Mouse (Mus musculus) neural tube, embryonic 15.5 days (tissue): Measurements from ENCODE around the gene H2afy2. TPM values are rescaled to one million over a fixed set of nuclear protein-coding genes. Genes with fewer than 3 reads are reported as not detected.
A peak's percentile ranks its signal among the peaks of the same experiment; 100 is the strongest.

Experiments used
- ATAC-seq: fragments of 200-750 bp; cut with Nextera tagmentation; 2 replicates; pipeline ENCODE4 v1.8.0; 2017; ENCODE audit warnings: mild to moderate bottlenecking, moderate TSS enrichment, moderate library complexity; ENCODE audit not compliant: low FRiP score
- H3K27ac ChIP-seq: fragments of 300-500 bp; sonication (generic); replicated peaks from 2 replicates; pipeline ENCODE4 v1.5.1; 2015; ENCODE audit warnings: mild to moderate bottlenecking, inconsistent platforms
- H3K27me3 ChIP-seq: fragments of 300-500 bp; sonication (generic); replicated peaks from 2 replicates; pipeline ENCODE4 v1.6.1; 2015; ENCODE audit warnings: inconsistent platforms
- H3K36me3 ChIP-seq: fragments of 300-500 bp; sonication (generic); 2 replicates; pipeline ENCODE4 v1.6.1; 2015; ENCODE audit warnings: inconsistent platforms
- H3K4me1 ChIP-seq: fragments of 300-500 bp; sonication (generic); 2 replicates; pipeline ENCODE4 v1.6.1; 2015; ENCODE audit warnings: inconsistent platforms
- H3K4me2 ChIP-seq: fragments of 300-500 bp; sonication (generic); 2 replicates; pipeline ENCODE4 v1.6.1; 2015; ENCODE audit warnings: inconsistent platforms, mild to moderate bottlenecking, moderate library complexity
- H3K4me3 ChIP-seq: fragments of 300-500 bp; sonication (generic); replicated peaks from 2 replicates; pipeline ENCODE4 v1.5.1; 2015; ENCODE audit warnings: mild to moderate bottlenecking, inconsistent platforms
- H3K9ac ChIP-seq: fragments of 300-500 bp; sonication (generic); replicated peaks from 2 replicates; pipeline ENCODE4 v1.6.1; 2015; ENCODE audit warnings: mild to moderate bottlenecking, inconsistent platforms
- H3K9me3 ChIP-seq: fragments of 300-500 bp; sonication (generic); replicated peaks from 2 replicates; pipeline ENCODE4 v1.6.1; 2016; ENCODE audit warnings: inconsistent platforms
- WGBS: fragments of 180-500 bp; shearing (Covaris S2); methylation state at CpG from one replicate; pipeline ENCODE4 v1.1.7; 2015; ENCODE audit warnings: mixed read lengths; 5-methylcytosine and 5-hydroxymethylcytosine counted together
- polyA plus RNA-seq: library from polyadenylated mRNA; unstranded; fragments of >200 nt; fragmentation: Nextera tagmentation; extraction: Ambion mirVana; gene quantifications from 2 replicates; pipeline ENCODE4 v1.2.1, GENCODE M21; 2015

H2afy2 gene
- polyA plus RNA-seq, 1 experiment from 2014 or later, result 258 TPM

DNA sequence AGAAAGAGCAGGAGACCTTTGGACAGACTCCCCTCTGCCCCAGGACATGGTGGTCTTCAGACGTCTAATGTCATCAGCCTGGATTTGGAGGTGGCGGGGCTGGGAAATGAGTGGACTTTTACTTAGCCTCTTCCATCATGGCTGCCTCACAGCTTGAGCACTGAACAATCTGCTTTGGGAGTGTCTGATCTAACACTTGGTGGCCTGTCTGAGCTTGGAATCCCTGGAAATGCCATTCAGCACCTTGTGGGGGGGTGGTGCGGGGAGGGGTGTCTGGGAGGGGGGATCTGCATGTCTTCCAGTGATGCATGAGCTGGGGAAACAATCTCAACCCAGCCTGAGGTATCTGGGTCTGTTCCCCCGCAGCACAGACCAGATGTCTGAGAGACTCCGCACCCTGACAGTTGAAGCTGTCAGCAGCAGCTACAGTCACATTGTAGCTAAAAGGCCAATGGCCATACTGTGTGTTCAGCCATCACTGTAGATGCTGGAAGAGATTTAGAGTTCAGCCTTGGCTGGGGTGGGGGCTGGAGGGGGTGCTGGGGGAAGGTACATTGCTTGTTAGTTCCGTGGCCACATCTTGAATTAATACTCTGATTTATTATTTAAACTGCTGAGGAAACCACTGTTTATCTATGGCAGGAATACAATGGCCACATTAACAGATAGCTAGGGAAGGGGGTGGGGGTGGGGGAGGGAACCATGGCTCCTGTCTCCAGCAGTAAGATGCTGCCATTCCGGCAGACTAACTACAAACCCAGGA is 39.2 kb upstream of the H2afy2 start:
- Histone ChIP-seq H3K36me3 (no peaks in the 10 kb centered on the region), H3K4me2 (no peak overlapping the region), H3K4me1 (peaks cover 2% of the 10 kb centered on the region; the same call in 1 of the 2 replicates), H3K27ac (no peak overlapping the region), H3K9me3 (no peaks in the 10 kb centered on the region), H3K9ac (no peak overlapping the region), H3K27me3 (no peaks in the 10 kb centered on the region), H3K4me3 (no peak overlapping the region)
- whole genome bisulfite sequencing, result 58% methylated on average over 7 of the region's 7 CpGs
- no peak for ATAC-seq

DNA sequence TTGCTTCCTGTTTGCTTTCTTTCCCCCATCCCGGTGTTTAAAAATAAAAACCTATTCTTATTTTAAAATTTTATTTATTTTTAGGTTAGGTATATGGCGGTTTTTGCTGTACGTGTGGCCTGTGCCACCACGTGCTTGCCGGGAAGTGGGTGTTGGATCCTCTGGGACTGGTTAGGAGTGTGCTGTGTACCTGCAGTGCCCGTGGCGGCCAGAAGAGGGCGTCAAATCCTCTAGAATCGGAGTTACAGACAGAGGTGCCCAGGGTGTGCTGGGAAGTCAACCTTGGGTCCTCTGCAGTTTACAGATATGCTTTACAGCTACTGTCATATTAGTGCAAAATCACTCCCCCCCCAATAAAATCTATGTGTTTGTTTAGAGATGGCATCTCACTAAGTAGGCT is 36.1 kb upstream of the H2afy2 start:
- no peak for ATAC-seq
- WGBS, result 56% methylated on average over 9 of the region's 9 CpGs

DNA sequence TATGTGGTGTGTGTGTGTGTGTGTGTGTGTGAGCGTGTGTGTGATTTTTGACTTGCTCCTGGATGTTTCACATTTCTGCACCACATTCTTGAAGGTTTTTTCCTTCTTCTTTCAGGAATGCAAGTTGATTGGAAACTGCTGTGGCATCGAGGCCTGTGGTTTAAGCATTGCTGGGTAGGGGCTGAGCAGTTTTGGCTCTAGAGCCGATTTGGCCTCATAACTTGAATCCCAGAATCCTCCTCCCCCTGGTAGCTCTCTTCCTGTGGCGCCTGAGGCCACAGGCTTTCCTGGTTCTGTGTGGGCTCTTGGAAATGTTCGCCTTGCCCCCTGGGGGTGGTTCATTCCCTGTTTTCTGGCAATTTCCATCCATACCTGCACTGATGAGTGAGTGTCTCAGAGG is 28.0 kb upstream of the H2afy2 start:
- Histone ChIP-seq H3K4me3 (no peak overlapping the region), H3K9me3 (no peaks in the 10 kb centered on the region), H3K27ac (no peak overlapping the region), H3K9ac (no peak overlapping the region), H3K4me2 (no peak overlapping the region), H3K4me1 (no peaks in the 10 kb centered on the region), H3K36me3 (no peaks in the 10 kb centered on the region), H3K27me3 (no peaks in the 10 kb centered on the region)
- 78% methylated on average over 5 of the region's 5 CpGs for WGBS
- no peak for ATAC-seq

More for the DNA sequence above, 36.1 kb upstream of the H2afy2 start:
- 0 out of 2 replicates have a peak, but pooled peaks cover 2% of the 10 kb centered on the region for H3K4me1 ChIP-seq
- H3K4me3 ChIP-seq, result no peak overlapping the region
- no peaks in the 10 kb centered on the region for H3K36me3 ChIP-seq
- H3K9ac ChIP-seq, result no peak overlapping the region
- no peak overlapping the region for H3K4me2 ChIP-seq
- no peak overlapping the region for H3K27ac ChIP-seq
- H3K9me3 ChIP-seq, result no peaks in the 10 kb centered on the region
- no peaks in the 10 kb centered on the region for H3K27me3 ChIP-seq

DNA sequence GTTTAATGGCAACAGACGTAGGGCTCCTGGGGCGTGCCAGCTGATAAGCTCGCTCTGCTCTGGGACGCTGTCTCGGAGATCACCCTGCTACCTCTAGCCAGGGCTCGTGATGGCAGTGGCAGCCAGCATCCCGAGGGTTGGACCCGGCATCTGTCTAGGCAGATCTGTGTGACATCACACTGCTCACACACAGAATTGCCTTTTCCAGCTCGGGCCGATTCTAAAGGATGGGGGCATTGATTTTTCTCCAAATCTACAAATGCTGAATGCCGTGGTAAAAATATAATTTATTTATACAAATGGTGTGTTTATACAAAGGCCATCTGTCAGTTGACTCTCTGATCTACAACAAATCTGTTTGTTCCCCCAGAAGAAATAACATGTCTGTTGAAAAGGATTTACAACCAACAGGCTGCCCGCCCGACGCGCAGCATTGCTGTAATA is 14.2 kb upstream of the H2afy2 start:
- peak overlapping the region; percentile 23; the same call in 1 of the 2 replicates for H3K27ac ChIP-seq
- H3K4me2 ChIP-seq, result peak overlapping the region; percentile 25; the same call in 1 of the 2 replicates
- no peaks in the 10 kb centered on the region for H3K9me3 ChIP-seq
- H3K36me3 ChIP-seq, result no peaks in the 10 kb centered on the region
- H3K9ac ChIP-seq, result no peak overlapping the region
- H3K4me3 ChIP-seq, result no peak overlapping the region
- no peaks in the 10 kb centered on the region for H3K4me1 ChIP-seq
- WGBS, result 54% methylated on average over 15 of the region's 15 CpGs
- peak; percentile 59; the same call in 1 of the 2 replicates for ATAC-seq
- H3K27me3 ChIP-seq, result 0 out of 2 replicates have a peak, but pooled peaks cover 2% of the 10 kb centered on the region

DNA sequence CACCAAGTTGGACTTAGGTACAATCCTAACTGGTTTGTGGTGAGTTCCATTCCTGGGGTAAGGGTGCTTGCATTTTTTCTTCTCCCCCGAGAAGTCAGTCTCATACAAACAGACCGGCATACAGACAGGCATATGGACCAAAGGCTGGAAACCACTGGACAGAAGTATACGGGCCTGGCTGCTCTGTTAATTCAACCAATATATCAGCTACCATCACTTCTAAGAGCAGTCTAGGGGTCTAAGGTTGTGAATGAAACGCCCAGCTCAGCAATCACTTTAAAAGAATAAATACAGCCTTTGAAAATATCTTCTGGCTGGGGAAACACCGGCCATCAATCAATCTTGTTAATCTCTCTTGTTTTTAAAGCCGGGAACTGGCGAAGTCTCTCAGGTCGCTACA is 11.5 kb upstream of the H2afy2 start:
- 0 out of 2 replicates have a peak, but pooled peaks cover 2% of the 10 kb centered on the region for H3K27me3 ChIP-seq

DNA sequence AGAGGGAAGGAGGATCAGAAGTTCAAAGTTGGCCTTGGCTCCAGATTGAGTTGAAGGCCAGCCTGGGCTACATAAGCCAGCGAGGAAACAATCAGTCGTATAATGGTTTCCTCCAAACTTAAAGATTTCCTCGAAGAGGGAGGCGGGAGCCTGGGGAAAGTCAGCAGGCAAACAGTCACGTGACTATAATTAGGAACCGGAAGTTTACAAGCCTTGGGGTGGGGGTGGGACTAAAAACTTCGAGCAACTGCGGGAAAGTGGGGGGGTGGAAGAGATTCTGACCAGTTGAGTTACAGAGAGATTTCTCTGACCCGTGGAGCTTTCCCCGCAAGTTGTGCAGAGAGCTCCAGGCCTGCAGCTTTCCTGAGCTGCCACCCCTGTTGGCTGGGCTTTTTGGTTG is 11.0 kb upstream of the H2afy2 start:
- WGBS, result 74% methylated on average over 10 of the region's 10 CpGs

More for the DNA sequence above, 11.5 kb upstream of the H2afy2 start:
- no peaks in the 10 kb centered on the region for H3K36me3 ChIP-seq
- no peaks in the 10 kb centered on the region for H3K4me1 ChIP-seq
- WGBS, result 28% methylated on average over 8 of the region's 8 CpGs
- H3K4me2 ChIP-seq, result no peak overlapping the region
- no peaks in the 10 kb centered on the region for H3K9me3 ChIP-seq
- no peak overlapping the region for H3K27ac ChIP-seq
- no peak for ATAC-seq
- no peak overlapping the region for H3K9ac ChIP-seq
- H3K4me3 ChIP-seq, result no peak overlapping the region

DNA sequence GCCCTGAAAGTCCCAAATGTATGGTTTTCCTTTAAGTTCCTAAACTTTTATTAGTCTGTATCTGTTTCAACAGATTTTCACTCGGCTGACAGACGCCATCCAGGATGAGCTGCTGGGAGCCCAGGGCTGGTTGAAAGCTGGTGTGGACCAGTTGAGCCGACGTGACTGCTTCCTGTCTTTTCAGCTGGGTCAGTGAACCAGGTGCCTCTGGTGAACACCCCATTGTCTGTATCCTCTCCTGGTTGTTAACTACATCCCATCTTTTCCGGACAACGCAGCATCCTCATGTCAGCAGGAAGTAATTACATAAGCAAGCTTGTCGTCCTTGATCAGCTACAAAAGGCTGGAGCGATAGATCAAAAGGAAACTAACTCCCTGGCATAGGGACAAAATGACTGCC is 9.1 kb upstream of the H2afy2 start:
- 54% methylated on average over 8 of the region's 8 CpGs for WGBS
- ATAC-seq, result no peak
- H3K9me3 ChIP-seq, result no peaks in the 10 kb centered on the region
- H3K4me2 ChIP-seq, result no peak overlapping the region
- no peak overlapping the region for H3K27ac ChIP-seq
- H3K27me3 ChIP-seq, result 0 out of 2 replicates have a peak, but pooled peaks cover 2% of the 10 kb centered on the region
- no peak overlapping the region for H3K4me3 ChIP-seq
- no peaks in the 10 kb centered on the region for H3K4me1 ChIP-seq
- no peak overlapping the region for H3K9ac ChIP-seq
- no peaks in the 10 kb centered on the region for H3K36me3 ChIP-seq

More for the DNA sequence above, 11.0 kb upstream of the H2afy2 start:
- Histone ChIP-seq H3K4me3 (no peak overlapping the region), H3K27ac (no peak overlapping the region), H3K27me3 (0 out of 2 replicates have a peak, but pooled peaks cover 2% of the 10 kb centered on the region), H3K9ac (no peak overlapping the region), H3K4me1 (no peaks in the 10 kb centered on the region), H3K9me3 (no peaks in the 10 kb centered on the region), H3K36me3 (no peaks in the 10 kb centered on the region), H3K4me2 (no peak overlapping the region)
- ATAC-seq, result no peak

DNA sequence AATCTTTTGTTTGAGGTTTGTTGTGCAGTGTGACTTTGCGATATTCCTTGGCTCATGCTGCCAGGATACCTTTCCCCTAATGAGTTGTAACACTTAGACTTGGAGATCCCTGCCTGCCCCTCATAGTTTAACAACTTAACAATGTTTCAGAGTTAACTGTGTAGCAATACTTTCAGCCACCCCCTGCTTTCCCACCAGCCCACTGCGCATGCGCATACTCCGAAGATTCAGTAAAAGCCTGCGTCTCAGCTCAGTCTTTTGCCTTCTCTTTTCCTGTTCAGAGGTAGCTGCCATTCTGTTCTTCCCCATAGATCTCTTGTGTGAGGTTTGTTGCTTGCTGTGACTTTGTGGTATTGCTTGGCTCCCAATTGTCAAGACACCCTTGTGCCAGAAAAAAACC is 4.6 kb upstream of the H2afy2 start:
- H3K9me3 ChIP-seq, result no peaks in the 10 kb centered on the region
- H3K4me1 ChIP-seq, result peaks cover 16% of the 10 kb centered on the region
- H3K9ac ChIP-seq, result no peak overlapping the region
- no peak for ATAC-seq
- H3K36me3 ChIP-seq, result no peaks in the 10 kb centered on the region
- no peak overlapping the region for H3K27ac ChIP-seq
- WGBS, result 94% methylated on average over 5 of the region's 5 CpGs
- no peak overlapping the region for H3K4me3 ChIP-seq
- no peak overlapping the region for H3K4me2 ChIP-seq
- no peaks in the 10 kb centered on the region for H3K27me3 ChIP-seq

DNA sequence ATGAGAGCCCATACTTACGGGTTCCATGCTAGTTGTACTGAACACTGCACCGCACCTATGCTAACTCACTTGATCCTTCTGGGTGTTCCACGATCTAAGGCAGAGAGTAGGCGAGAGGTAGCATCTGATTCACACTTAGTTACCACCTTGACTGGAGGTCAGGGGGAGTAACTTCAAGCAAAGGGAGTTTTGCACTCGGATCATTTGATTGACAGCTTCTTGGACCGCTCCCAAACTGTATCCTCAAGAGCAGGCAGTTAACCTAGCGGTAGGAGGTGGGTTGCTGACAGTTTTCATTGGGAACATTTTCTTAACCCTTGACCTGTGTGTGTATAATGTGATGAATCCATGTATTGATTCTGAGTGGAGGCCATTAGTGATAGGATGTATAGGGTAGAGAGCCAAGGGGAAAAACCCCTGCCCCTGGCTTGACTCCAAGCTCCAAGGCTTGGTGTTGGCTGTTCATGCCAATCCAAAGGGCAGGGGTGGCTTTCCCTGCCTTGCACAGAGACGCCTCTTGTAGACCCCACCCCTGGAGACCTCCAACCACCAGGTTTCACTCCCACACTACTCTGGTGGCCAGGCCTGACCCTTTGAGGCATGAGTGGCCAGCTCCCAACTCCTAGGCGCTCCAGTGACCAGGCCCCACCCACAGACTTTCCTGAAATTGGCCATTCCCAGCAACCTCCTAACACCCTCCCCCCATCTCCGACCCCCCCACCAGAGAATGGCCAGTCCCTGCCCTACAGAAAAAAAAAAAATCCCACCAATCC is 3.8 kb upstream of the H2afy2 start:
- H3K27me3 ChIP-seq, result no peaks in the 10 kb centered on the region
- H3K9ac ChIP-seq, result no peak overlapping the region
- 81% methylated on average over 10 of the region's 10 CpGs for WGBS
- no peak for ATAC-seq
- no peak overlapping the region for H3K4me2 ChIP-seq
- H3K36me3 ChIP-seq, result no peaks in the 10 kb centered on the region
- H3K27ac ChIP-seq, result no peak overlapping the region
- H3K4me3 ChIP-seq, result no peak overlapping the region
- H3K4me1 ChIP-seq, result peaks cover 17% of the 10 kb centered on the region
- no peaks in the 10 kb centered on the region for H3K9me3 ChIP-seq

DNA sequence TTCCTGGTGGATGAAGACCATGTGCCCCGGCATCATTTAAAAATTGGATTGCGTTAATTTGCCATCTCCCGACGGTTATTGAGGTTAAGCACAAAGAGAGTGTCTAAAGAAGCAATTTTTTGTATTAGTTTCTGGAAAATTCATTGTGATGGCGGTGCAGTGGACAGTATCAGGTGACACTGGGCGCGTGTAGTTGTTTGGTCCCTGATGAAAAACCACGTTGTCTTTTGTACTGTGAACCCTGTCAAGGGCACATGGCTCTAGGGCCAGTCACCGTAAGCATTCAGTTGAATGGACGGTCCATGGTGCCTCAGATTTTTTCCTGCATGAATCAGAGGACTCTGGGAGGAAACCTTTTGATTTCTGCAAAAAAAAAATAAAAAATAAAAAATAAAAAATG is 467 bp upstream of the H2afy2 start:
- peaks cover 39% of the 10 kb centered on the region for H3K4me1 ChIP-seq
- H3K4me3 ChIP-seq, result peak overlapping the region; percentile 85
- H3K27me3 ChIP-seq, result no peaks in the 10 kb centered on the region
- H3K9me3 ChIP-seq, result no peaks in the 10 kb centered on the region
- peak overlapping the region; percentile 99 for H3K27ac ChIP-seq
- no peaks in the 10 kb centered on the region for H3K36me3 ChIP-seq
- H3K4me2 ChIP-seq, result peak overlapping the region; percentile 62
- H3K9ac ChIP-seq, result peak overlapping the region; percentile 95
- WGBS, result 14% methylated on average over 10 of the region's 10 CpGs
- ATAC-seq, result peak; percentile 40

DNA sequence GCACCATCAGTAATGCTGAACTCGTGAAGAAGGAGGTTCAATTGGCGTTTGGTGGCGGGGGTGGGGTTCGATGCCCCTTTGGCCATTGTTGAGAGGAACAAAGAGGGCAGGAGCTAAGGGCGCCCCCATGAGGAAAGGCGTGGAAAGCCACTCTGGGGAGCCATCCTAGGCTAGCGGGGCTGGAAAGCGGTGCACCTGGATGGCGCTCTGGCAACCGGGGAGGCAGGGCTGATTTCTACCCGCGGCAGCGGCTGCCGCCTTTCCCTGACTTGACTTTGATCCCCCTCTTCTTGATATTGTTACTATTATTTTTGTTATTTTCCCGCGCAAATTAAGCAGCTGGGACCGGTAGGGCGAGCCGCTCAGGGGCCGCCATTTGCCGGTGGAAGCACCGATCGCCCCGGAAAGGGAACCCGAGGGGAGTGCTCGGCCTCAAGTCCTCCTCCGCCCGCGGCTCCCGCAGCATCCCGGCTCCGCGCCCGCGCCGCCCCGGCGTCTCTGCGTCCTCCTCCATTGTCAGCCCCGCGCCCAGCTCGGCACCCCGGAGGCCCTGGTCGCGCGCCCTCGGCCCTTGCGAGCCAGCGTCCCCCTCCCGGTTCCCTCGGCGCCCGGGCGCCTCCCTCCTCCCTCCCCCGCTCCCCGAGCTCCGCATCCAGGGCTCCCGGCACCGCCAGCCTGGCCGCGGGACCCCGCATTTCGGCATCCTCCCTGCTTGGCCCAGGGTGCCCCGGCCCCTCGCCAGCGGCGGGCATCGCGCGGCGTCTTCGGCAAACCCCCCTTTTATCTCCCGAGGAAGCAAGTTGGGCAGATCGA is 942 bp downstream of the H2afy2 start:
- Histone ChIP-seq H3K36me3 (no peaks in the 10 kb centered on the region), H3K27me3 (no peaks in the 10 kb centered on the region), H3K4me3 (peak overlapping the region; percentile 85), H3K9ac (peak overlapping the region; percentile 95), H3K27ac (peak overlapping the region; percentile 99), H3K4me1 (peaks cover 39% of the 10 kb centered on the region), H3K9me3 (no peaks in the 10 kb centered on the region), H3K4me2 (peak overlapping the region; percentile 62)
- under 1% methylated on average over 73 of the region's 74 CpGs for WGBS
- peak; percentile 62 for ATAC-seq
